Mouse (Mus musculus) A20 (cell line): ENCODE results near the gene Fam122a.

Experiments used
- DNase-seq: peaks from one replicate; pipeline ENCODE4 v3.0.0-alpha.2; 2011; ENCODE audit warnings: low read depth, low spot score

Gene Fam122a

GRCm38 (mm10) chr19:24431381-24431780 lies 45.8 kb downstream of the Fam122a start:
- DNase-seq, result no peak

- peak; percentile 56 for DNase-seq
These were observed 49.1 kb downstream of the Fam122a start for GRCm38 (mm10) chr19:24428011-24428410.

- DNase-seq, result no peak
These were observed 49.9 kb downstream of the Fam122a start for GRCm38 (mm10) chr19:24427258-24427657.

GRCm38 (mm10) chr19:24426759-24427181 lies 50.4 kb downstream of the Fam122a start:
- no peak for DNase-seq
